Mouse (Mus musculus): ENCODE results near the gene Zp3.

DNA sequence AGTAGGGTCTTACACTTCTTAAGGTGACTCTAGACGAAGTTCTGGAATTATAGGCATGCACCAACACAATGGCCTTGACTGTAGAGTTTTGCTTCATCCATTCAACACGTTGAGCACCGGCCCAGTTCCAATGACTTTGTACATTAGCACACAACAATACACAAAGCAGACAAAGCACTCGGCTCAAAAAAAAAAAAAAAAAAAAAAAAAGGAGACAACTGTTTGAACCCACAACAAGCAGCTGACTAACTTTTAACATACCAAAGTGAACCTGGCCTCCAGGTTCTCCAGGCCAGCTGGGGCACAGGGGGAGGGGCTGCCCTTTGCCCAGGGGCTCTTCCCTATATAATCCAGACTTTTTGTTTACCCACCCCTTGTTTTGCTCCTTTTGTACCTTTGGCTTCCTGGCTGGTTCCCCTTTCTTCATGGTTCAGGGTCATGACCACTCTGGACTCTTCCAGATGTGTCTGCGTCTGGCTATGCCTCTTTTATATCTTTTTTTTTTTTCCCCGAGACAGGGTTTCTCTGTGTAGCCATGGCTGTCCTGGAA lies 44.2 kb upstream of the Zp3 start:
- TF ChIP-seq CTCF (IDR thresholded peaks at IDR 0.05; ENCODE audit: control insufficient read depth, insufficient read depth, insufficient read length) (no peak), USF1 (IDR thresholded peaks at IDR 0.05; ENCODE audit: low read depth) (no peak), MYOG (IDR thresholded peaks at IDR 0.05; ENCODE audit: control insufficient read depth, extremely low read depth, insufficient read length) (no peak), MAX (IDR thresholded peaks at IDR 0.05) (no peak)
